Mouse (Mus musculus) spleen, adult 2 months (tissue): ENCODE data around the gene Adcy4. TPM values are rescaled to one million over a fixed set of nuclear protein-coding genes. Genes with fewer than 3 reads are reported as not detected.

Experiments used
- DNase-seq, 2 experiments: peaks; one replicate each; pipeline versions ENCODE4 v3.0.0 to v3.0.0-alpha.2; 2012 to 2021; ENCODE audit warnings: low spot score in 2 of 2, low read depth in 1 of 2
- H3K27ac ChIP-seq: fragments of 200-500 bp; 2 replicates; pipeline ENCODE4 v1.5.1; 2012; ENCODE audit warnings: low read length, inconsistent platforms; ENCODE audit not compliant: insufficient read depth
- H3K27me3 ChIP-seq: fragments of 200-500 bp; 2 replicates; pipeline ENCODE4 v1.6.1; 2012; ENCODE audit warnings: mild to moderate bottlenecking, moderate library complexity, low read length, inconsistent platforms; ENCODE audit not compliant: control insufficient read depth, insufficient read depth
- H3K36me3 ChIP-seq: fragments of 200-500 bp; 2 replicates; pipeline ENCODE4 v1.6.1; 2012; ENCODE audit warnings: mild to moderate bottlenecking, low read length, inconsistent platforms; ENCODE audit not compliant: control insufficient read depth, insufficient read depth
- H3K4me1 ChIP-seq: fragments of 200-500 bp; 2 replicates; pipeline ENCODE4 v1.6.1; 2011; ENCODE audit warnings: inconsistent platforms; ENCODE audit not compliant: control insufficient read depth, insufficient read depth, insufficient read length
- H3K4me3 ChIP-seq: fragments of 200-500 bp; 2 replicates; pipeline ENCODE4 v1.5.1; 2011; ENCODE audit warnings: mild to moderate bottlenecking, inconsistent platforms; ENCODE audit not compliant: insufficient read depth, insufficient read length; ENCODE audit errors: extremely low read depth
- CTCF ChIP-seq: fragments of 200-500 bp; IDR thresholded peaks from 2 replicates; pipeline ENCODE4 v1.5.1; 2011; ENCODE audit warnings: mild to moderate bottlenecking, inconsistent platforms; ENCODE audit not compliant: insufficient read depth, insufficient read length, insufficient replicate concordance; ENCODE audit errors: extremely low read depth
- POLR2A ChIP-seq: fragments of 200-500 bp; IDR thresholded peaks from 2 replicates; pipeline ENCODE4 v1.6.1; 2011; ENCODE audit warnings: low read depth, low read length, inconsistent platforms
- WGBS: fragments of 180-500 bp; shearing (Covaris S2); methylation state at CpG from one replicate; pipeline ENCODE4 v1.1.7; 2018; 5-methylcytosine and 5-hydroxymethylcytosine counted together
- polyA plus RNA-seq: library from polyadenylated mRNA; depleted of rRNA; stranded (reverse); fragments of >200 nt; gene quantifications from 2 replicates; pipeline ENCODE4 v1.2.3, GENCODE M21; 2012

Gene Adcy4
- polyA plus RNA-seq, 1 experiment, result 16.3 TPM

- no peak for DNase-seq
- H3K4me3 ChIP-seq, result no peak overlapping the region
- H3K36me3 ChIP-seq, result no peaks in the 10 kb centered on the region
- no peaks in the 10 kb centered on the region for H3K27me3 ChIP-seq
- 83% methylated on average over 16 of the region's 16 CpGs for WGBS
- TF ChIP-seq POLR2A, result no peak
- no peak for TF ChIP-seq CTCF
- no peak overlapping the region for H3K27ac ChIP-seq
- H3K4me1 ChIP-seq, result no peaks in the 10 kb centered on the region; the same call in 1 of the 2 replicates
Observed at GRCm38 (mm10) chr14:55779656-55780055, 4.2 kb downstream of the Adcy4 start.

DNA sequence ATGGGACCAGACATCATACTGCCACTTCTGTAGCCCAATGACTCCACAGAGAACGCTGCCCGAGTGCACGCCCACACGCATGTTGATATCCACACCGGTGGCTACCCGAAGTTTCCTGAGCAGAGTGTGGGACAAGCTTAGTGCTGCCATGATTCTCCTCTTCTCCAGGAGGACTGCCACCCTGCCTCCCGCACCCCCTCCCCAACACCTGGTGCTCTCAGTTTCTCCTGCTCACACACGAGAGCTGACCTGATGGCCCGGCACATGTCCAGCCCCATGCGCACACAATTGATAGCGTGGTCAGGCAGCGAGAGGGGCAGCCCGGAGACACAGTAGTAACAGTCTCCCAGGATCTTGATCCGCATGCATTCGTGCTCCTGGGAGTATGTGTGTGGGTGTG, 5.2 kb downstream of the Adcy4 start:
- DNase-seq, result no peak
- 88% methylated on average over 15 of the region's 15 CpGs for WGBS
- TF ChIP-seq CTCF, result no peak
- TF ChIP-seq POLR2A, result no peak
- Histone ChIP-seq H3K27me3 (no peaks in the 10 kb centered on the region), H3K4me3 (no peak overlapping the region), H3K36me3 (no peaks in the 10 kb centered on the region), H3K4me1 (no peaks in the 10 kb centered on the region; the same call in 1 of the 2 replicates), H3K27ac (no peak overlapping the region)

DNA sequence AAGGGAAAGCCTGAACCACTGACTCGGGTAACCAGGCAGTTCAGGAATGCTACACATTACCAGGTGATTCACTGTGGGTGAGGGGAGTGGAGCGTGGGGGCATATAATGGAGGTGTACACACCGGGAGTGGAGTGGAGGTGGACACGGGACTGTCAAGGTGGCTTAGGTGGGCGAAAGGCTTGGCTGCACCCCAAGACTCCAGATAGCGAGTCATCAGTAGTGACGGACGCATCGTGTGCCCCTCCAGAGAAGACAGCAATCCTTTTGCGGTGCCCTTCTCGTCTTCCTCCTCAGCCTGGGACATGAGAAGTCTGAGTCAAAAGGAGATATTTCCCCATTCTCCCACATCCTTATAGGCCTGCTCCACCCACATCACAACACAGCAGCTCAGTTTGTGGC, 6.1 kb downstream of the Adcy4 start:
- Histone ChIP-seq H3K4me1 (no peaks in the 10 kb centered on the region; the same call in 1 of the 2 replicates), H3K36me3 (no peaks in the 10 kb centered on the region), H3K27me3 (no peaks in the 10 kb centered on the region), H3K4me3 (no peak overlapping the region), H3K27ac (no peak overlapping the region)
- TF ChIP-seq POLR2A (no peak), CTCF (no peak)
- 82% methylated on average over 11 of the region's 11 CpGs for WGBS
- DNase-seq, result no peak

DNA sequence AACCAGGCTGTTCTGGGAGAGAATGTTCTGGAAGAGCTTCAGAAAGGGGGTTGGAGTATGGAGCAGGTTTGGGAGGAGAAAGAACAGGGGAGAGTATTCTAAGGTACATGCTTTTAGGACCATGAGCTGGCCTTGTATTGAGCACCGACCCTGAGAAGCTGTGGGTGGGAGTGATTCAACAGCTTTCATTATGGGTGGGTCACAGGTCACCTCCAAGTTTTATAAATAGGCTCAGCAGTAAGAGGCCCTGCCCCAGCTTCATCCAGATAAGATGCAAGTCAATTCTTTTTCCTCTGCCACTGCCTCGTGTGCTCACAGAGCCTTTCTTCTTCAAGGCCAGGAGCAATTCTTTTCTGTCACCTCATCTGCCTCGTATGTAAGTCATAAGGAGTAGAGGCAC, 6.7 kb downstream of the Adcy4 start:
- H3K4me3 ChIP-seq, result no peak overlapping the region
- WGBS, result 34% methylated on average over 3 of the region's 3 CpGs
- no peaks in the 10 kb centered on the region for H3K27me3 ChIP-seq
- H3K4me1 ChIP-seq, result no peaks in the 10 kb centered on the region; the same call in 1 of the 2 replicates
- H3K27ac ChIP-seq, result no peak overlapping the region
- no peaks in the 10 kb centered on the region for H3K36me3 ChIP-seq
- no peak for DNase-seq
- TF ChIP-seq POLR2A, result no peak

DNA sequence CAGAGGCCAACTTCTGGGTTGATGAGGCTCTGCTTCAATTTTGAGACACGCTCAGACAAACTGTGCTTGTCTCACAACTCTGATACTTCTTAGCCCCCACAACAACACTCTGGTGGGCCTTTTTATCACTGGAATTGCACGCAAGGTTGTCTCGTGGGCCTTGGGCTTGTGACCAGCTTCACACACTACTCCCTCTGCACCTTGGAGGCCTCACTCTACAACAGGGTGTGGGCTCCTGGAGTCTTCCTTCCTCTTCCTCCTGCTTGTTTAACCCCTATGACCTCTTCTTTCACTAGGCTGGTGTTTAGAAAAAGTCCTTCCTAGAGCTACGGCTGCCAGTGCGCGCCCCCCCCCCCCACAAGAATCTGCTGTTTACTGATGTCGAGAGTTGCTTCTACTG, 7.2 kb downstream of the Adcy4 start:
- DNase-seq, result no peak
- Histone ChIP-seq H3K4me3 (no peak overlapping the region), H3K27ac (no peak overlapping the region), H3K4me1 (no peaks in the 10 kb centered on the region; the same call in 1 of the 2 replicates), H3K36me3 (no peaks in the 10 kb centered on the region), H3K27me3 (no peaks in the 10 kb centered on the region)
- TF ChIP-seq CTCF (no peak), POLR2A (no peak)
- 65% methylated on average over 7 of the region's 7 CpGs for WGBS

GRCm38 (mm10) chr14:55769087-55769703, 14.7 kb downstream of the Adcy4 start:
- 74% methylated on average over 16 of the region's 16 CpGs for WGBS
- DNase-seq, result no peak
- H3K36me3 ChIP-seq, result no peaks in the 10 kb centered on the region
- no peak for TF ChIP-seq CTCF
- no peak for TF ChIP-seq POLR2A
- H3K4me3 ChIP-seq, result no peak overlapping the region
- H3K27me3 ChIP-seq, result 0 out of 2 replicates have a peak, but pooled peaks cover 3% of the 10 kb centered on the region
- H3K27ac ChIP-seq, result no peak overlapping the region
- H3K4me1 ChIP-seq, result peaks cover 3% of the 10 kb centered on the region; the same call in 1 of the 2 replicates

- WGBS, result 85% methylated on average over 6 of the region's 6 CpGs
- H3K4me1 ChIP-seq, result peaks cover 3% of the 10 kb centered on the region; the same call in 1 of the 2 replicates
Observed at GRCm38 (mm10) chr14:55768555-55768954, 15.3 kb downstream of the Adcy4 start.

More at GRCm38 (mm10) chr14:55768555-55768954, 15.3 kb downstream of the Adcy4 start:
- no peaks in the 10 kb centered on the region for H3K36me3 ChIP-seq
- no peak overlapping the region for H3K4me3 ChIP-seq
- H3K27me3 ChIP-seq, result 0 out of 2 replicates have a peak, but pooled peaks cover 3% of the 10 kb centered on the region
- DNase-seq, result no peak
- TF ChIP-seq POLR2A (no peak), CTCF (no peak)
- no peak overlapping the region for H3K27ac ChIP-seq
